Mouse (Mus musculus): ENCODE data around the gene Kcnab1.

DNA sequence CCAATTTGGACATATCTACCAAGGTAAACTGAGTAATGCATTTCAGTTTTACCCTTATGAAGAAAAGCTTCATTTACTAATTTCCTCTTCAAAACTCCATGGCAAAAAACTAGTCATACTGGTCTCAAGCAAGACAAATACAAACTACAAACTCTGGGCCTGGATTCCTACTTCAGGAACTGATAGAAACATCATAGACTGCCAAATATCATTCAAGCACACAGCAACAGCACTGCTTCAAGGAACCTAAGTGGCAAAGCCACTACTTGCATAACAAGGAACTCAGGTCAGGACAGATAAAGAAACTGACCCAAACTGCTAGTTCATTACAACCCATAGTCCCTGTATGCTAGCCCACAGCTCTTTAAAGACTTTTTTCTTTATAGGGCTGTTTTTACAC, 269.5 kb downstream of the Kcnab1 start:
- TF ChIP-seq CTCF (IDR thresholded peaks at IDR 0.05; ENCODE audit: insufficient read depth, low read length) (no peak), POLR2A (IDR thresholded peaks at IDR 0.05; ENCODE audit: borderline replicate concordance, extremely low read depth, low read depth, low read length) (no peak)

Measured in lung, adult 2 months (tissue).